Mouse (Mus musculus): Measurements from ENCODE around the gene Smyd5.

Gene Smyd5

DNA sequence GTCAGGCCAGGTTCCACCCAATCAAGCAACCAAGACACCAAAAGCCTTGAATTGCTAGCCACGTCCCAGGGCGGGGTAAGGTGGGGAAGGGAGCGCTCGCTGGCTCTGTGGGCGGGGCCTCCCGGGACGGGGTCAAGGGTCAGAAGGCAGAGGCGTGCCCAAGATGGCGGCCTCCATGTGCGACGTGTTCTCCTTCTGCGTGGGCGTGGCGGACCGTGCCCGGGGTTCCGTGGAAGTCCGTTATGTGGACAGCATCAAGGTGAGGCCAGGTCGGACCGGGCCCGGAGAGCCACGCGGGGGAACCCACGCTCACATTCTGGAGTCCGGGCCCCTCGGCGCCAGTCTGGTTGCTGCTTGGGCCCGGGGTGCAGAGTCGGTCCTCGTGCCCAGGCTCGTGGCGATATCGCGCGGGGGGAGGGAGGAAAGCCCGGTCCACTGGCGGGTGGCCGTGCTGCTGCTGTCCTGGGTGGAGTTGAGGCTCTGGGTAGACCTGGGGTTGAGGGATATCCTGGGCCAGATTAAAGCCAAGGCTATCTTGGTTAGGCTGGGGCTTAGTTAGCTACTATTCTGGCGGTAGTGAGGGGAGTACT lies at the start of gene Smyd5:
Gene Smyd5, plus strand, starts transcription at position 148 of the 590 bp plus-strand sequence.
- peak; percentile 83 for DNase-seq

- no peak for DNase-seq
Measured at GRCm38 (mm10) chr6:85382791-85383190, 49.0 kb upstream of the Smyd5 start.

- no peak for DNase-seq
Measured at GRCm38 (mm10) chr6:85388608-85389007, 43.2 kb upstream of the Smyd5 start.

- DNase-seq: peak; percentile 32
Measured at GRCm38 (mm10) chr6:85391803-85392202, 40.0 kb upstream of the Smyd5 start.

GRCm38 (mm10) chr6:85395360-85395759 lies 36.4 kb upstream of the Smyd5 start:
- DNase-seq: no peak

- peak; percentile 37 for DNase-seq
Measured at GRCm38 (mm10) chr6:85397165-85397564, 34.6 kb upstream of the Smyd5 start.

- no peak for DNase-seq
Measured at GRCm38 (mm10) chr6:85399715-85400114, 32.1 kb upstream of the Smyd5 start.

DNA sequence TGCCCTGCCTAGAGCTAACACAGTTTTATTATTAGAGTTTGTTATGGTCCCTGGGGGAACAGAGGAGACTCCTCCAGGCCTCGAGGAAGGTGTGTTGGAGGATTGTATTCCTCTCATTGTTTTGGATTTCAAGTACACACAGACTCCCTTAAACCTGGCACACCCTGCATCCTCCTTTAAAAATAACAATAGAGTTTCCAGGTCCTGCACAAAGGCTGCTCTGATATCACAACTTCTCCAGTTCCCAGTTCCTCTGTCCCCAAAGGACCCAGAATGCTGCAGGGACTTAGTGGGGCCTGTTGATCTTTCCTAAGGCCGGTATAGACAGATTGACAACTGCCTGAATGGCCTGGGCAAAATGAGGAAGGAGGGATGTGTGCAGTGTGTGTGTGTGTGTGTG lies 29.2 kb upstream of the Smyd5 start:
- DNase-seq: no peak

- DNase-seq: no peak
Measured at GRCm38 (mm10) chr6:85403039-85403438, 28.8 kb upstream of the Smyd5 start.

GRCm38 (mm10) chr6:85409003-85409402 lies 22.8 kb upstream of the Smyd5 start:
- no peak for DNase-seq

- DNase-seq: peak; percentile 33
Measured at GRCm38 (mm10) chr6:85410771-85411273, 21.0 kb upstream of the Smyd5 start.

DNA sequence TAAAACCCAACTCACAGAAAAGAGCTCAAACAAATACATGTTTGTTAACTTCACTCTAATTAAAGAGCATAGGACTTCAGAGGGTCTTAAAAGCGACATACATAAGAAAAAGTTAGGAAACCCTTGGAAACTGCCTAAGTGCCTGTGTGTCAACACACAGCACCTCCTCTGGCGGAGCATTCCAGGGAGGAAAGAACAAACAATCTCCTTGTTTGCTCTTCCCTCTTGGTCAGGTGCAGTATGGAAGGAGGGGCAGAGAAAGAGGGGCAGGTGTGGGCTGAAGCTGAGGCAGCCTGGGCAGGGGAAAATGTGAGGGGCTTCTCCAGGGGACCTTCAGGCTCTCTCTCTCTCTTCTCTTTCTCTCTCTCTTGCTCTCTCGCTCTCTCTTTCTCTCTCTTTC lies 16.0 kb upstream of the Smyd5 start:
- no peak for DNase-seq

GRCm38 (mm10) chr6:85419150-85419549 lies 12.6 kb upstream of the Smyd5 start:
- no peak for DNase-seq

DNA sequence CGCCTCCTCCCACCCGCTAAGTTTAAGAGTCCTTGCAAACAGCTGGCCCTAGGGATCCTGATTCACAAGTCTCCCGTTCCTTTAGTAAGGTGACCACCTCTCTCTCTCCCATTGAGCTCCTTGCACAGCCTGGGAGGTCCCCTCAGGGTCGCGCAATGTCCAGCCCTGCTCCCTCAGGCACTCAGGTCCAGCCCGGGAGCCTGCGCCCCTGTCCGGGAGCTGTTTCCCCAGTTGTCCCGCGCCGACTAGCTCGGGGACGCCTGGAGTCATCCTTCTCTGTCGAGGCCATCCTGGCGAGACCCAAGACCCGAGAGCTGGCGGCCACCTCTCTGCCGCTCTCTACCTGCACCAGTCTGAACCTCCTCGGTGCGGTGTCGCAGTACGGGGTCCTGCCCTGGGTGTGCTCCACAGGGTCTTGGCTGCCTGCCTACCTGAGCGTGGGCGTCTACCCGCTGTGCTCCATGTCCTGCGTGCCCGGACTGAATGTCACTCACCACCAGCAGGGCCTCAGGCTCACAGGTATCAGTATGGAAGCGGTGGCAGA lies 7.9 kb upstream of the Smyd5 start, which contains the start of gene Noto:
Gene Noto, plus strand, starts transcription at position 51 of the 544 bp plus-strand sequence.
- no peak for DNase-seq

DNA sequence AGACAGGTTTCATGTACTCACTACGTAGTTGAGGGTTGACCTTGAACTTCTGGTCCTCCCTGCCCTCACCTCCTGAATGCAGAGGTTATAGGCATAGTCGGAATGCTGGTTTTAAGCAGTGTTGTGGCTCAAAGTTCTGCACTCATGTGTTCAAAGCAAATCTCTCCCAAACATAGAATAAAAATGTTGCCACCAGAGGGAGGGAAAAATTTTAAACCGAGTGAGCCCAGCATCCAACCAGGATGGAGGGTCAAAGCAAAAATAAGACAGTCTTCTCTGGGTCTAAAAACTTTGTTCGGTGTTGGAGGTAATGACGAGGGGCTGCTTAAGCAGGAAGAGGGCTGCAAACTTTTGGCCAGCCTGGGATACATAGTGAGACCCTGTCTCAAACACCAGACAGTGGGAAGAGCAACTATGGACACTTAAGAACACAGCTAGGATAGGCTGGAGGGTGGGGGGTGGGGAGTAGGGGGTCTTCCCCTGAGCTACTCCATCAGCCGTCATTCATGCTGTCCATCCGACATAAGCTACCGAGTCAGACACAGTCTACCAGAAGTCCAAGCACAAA lies 431 bp upstream of the Smyd5 start:
- no peak for DNase-seq

DNA sequence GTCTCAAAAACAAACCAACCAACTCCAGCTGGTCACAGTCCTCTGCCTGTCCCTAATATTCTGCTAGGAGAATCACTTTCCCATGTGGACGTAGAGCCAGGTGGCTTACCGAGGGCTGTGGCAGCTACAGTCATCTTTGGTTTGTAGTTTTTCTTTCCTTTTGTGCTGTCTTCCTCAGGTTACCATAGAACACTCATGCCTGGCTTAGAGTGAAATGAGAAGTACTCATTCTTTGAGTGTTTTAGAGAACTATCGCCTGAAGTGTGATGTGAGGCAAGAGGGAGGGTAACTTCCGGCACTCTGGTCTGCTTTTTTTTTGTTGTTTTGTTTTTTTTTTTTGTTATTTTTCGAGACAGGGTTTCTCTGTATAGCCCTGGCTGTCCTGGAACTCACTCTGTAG lies 2.1 kb downstream of the Smyd5 start:
- no peak for DNase-seq

DNA sequence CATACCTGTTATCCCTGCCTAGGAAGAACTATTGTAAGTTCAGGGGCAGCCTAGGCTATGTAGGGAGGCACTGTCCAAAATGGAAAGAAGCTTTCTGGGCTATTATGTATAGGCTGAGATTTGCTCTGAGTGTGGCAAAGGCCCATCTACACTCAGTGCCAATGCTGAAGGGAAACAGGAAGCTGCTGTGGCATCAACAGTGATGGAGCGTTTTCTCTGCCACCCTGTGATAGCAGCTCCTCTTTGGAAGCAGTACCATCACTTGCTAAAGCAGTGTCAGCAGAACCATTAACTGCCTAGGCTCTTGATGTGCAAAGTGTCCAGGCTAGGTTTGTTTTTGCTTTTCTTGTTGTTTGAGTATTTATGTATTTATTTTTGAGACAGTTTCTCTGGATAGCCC lies 4.4 kb downstream of the Smyd5 start:
- DNase-seq: no peak

DNA sequence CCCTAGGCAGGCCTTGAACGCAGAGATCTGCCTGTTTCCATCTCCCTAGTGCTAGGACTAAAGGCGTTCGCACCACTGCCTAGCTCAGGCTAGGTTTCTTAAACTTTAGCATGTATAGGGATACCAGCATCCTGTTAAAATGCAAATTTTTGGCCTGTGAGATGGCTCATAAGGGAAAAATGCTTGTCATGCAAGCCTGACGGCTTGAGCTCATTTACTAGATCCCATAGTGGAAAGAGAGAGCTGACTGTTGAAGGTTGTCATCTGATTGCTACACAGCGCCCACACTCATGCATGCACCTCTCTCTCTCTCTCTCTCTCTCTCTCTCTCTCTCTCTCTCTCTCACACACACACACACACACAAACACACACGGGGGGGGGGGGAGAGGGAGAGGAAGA lies 4.8 kb downstream of the Smyd5 start:
- no peak for DNase-seq

DNA sequence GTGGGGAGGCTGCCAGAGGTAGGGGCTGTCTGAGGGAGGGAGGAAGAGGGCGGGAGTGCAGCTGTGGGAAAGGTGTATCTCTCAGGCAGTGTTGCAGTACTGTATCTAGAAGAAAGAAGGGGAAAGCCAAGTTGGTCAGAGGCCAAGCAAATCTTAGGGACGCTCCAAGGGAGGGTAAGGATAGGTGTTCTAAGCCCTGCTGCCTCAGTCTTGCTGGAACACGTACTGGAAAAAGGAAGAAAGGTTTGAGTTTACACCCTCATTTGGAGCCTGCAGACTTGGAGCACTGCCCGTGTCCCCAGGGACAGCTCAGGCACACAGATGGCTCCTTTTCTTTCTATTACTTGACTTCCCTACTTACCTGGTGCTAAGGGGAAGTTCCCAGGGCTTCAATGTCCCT lies 9.4 kb downstream of the Smyd5 start:
- no peak for DNase-seq

DNA sequence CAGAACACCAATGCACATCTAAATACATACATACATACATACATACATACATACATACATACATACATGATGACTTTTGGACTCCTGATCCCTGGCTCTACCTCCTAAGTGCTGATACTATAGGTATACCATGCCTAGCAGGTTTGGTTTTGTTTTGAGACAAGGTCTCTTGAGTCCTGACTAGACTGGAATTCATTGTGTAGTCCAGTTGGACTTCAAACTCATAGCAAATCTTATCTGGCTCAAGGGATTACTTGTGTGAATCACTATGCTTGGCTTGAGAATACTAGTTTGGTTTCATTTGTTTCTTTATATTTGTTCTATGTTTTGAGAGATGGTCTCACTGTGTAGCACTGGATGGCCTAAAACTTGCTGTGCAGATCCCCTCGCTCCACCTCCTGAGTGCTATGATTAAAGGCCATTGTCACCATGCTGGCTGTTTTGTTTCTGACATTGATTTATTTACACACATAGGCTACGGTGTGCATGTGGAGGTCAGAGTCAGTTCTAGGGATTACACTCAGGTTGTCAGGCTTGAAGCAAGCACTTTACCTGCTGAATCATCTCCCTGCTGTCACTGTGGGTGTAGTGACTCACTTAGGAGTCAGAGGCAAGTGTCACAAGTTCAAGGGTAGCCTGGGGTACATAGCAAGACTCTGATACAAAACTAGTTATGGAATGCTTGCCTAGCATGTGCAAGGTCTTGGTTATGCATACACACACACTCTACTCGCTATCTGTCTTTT lies 11.9 kb downstream of the Smyd5 start:
- DNase-seq: no peak

GRCm38 (mm10) chr6:85444266-85444965 lies 12.6 kb downstream of the Smyd5 start:
- no peak for DNase-seq

DNA sequence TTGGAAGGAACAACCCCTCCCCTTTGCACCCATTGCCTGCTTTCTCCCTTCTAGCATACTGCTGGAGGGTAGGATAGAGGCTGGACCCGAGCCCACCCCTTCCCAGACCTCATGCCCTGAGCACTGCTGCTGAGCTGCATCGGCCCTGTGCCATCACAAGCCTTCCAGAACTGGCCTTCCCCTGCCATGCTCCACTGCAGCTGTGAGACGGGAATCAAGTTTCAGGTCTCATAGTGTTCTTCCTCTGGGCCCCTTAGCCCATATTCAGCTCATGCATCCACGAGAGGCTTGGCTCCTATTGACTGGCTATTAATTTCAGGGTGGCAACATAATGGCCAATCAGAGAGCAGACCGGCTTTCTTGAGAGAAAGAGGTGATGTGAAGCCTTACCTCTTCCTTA lies 13.5 kb downstream of the Smyd5 start:
- no peak for DNase-seq

GRCm38 (mm10) chr6:85447351-85447750 lies 15.6 kb downstream of the Smyd5 start:
- no peak for DNase-seq

Measured in right cerebral cortex, adult 18-20 months (tissue).